Mouse (Mus musculus): ENCODE results near the gene Gm10642.
A peak's percentile ranks its signal among the peaks of the same experiment; 100 is the strongest.

Gm10642 gene

DNA sequence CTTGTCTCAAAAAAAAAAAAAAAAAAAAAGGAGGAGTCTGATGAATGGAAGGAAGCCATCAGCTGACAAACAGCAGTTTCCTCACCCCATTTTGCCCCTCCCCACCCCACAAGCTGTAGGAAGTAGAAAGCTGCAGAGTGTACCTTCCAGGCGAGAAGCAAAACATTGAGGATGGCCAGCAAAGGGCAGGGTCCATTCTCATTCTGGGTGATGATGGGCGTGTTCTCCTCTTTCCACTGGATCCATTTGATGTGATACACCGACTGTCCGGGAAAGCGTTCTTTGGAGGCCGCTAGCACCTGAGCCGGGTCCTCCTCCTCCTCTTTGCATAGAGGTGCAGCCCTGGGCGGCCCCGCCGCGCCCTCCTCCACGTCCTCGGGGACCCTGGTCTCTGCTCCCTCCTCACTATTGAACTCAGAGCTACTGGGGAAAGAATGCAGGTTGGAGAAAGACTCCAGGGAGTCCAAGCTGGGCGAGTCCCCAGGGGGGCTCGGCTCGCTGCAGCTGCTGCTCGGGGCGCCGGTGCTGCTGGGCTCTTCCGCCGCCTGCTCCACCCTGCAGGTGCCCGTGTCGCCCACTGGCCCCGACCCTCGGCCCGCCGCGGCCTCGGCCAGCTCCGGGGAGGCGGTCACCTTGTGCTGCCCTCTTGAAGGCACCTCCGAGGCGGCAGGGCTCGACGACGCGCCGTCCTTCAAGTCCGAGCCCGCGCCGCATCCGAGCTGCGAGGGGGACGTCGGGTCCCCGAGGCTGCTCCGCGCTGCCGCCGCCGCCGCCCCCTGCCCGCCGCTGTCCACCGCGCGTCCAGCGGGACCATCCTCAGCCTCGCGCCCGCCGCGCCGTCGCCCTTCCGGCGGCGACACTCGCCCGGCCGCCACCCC lies at the start of gene Gm10642:
TSS of gene Gm10642 (plus strand) at position 122 of the 878 bp plus-strand sequence.
- DNase-seq (ENCODE audit: low spot score), result peak; percentile 52

DNA sequence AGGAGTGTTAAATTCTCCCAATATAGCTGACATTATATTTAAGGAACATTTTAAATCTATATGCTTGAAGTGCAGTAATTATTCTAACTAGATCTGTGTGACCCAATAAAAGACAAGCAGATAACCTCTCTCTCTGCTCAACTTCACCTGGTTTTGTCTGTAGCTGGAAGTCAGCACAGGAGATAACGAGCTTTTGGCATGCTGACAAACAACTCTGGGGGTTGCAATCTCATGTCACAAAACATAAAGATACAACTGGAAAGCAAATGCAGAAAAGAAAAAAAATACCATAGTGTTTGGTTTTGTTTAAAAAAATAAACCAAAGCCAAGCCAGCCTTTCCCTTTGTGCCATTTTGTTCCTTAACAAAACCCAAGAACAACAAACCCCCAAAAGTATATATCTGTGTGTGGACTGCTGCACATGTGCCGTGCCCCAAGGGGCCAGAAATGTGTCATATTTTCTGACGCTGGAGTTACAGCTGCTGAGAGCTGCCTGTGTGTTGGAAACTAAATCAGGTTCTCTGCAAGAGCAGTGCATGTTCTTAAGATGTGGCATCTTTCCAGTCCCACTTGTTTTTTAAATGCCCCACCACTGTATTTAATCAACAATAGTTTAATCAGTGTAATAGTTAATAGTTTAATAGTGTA lies 44.9 kb upstream of the Gm10642 start:
- no peak for DNase-seq (ENCODE audit: low spot score)

DNA sequence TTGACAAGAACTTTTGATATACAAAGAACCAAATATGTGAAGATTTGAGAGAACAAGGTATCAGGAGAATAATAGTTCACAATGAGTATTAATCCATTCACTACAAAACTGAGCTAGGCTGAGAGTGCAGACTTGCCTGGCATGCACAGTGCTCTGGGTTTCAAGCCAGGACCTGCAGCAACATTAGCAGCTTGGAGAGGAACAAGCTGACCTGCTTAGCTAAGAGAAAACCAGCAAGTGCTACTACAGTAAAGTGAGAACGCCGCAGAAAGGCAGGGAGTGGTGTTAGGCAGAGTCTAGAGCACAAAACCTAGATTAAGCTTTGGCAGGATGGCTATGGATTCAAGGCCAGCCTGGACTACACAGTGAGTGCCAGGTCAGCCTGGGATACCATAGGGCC lies 26.3 kb upstream of the Gm10642 start:
- no peak for DNase-seq (ENCODE audit: low spot score)

DNA sequence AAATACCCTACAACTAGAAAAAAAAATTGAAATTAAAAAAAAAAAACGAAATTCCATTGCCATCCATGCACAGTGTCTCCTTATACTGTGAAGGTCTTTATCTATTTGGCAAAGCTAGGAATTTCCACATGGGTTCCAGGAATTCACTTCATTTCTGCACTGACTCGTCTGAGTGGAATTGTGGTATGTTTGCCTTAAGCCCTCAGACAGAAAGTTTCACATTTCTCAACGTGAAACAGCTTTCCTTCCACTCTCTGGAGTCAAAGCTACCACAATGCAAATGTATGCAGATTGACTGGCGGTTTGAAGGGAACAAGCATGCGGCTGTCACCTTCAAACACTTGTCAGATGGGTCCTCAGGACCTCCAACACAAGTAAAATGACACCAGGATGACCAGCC lies 24.4 kb upstream of the Gm10642 start:
- DNase-seq (ENCODE audit: low spot score), result no peak

DNA sequence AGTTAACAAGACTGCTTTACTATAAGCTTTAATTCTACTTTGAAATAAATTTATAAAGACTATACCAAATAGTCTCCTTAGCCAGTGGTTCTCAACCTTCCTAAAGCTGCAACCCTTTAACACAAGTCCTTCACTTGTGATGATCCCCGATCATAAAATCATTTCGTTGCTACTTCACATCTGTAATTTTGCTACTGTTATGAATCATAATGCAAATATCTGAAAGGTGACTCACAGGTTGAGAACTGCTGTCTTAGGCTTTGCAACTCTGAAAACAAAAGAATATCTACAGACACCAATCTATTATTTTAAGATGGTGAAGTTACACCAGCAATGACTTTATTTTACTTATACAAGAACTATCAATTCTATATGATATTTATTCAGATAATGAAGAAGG lies 19.3 kb upstream of the Gm10642 start:
- DNase-seq (ENCODE audit: low spot score), result no peak

DNA sequence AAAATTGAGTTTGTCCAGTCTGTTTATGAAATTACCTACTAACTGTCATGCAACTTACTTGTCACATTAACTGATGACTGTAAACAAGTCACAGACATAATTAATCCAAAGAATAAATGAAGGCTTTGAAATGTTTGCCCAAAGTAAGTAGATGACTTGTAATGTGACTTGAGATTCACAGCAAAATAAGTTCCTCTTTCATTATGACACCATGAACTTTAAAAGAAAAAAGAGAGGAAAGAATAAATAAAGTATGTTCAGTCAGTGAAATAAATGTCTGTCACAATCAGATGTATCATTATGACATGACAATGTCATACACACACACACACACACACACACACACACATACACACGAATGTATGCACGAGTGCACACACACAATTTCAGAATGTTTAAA lies 5.8 kb upstream of the Gm10642 start:
- DNase-seq (ENCODE audit: low spot score), result no peak

DNA sequence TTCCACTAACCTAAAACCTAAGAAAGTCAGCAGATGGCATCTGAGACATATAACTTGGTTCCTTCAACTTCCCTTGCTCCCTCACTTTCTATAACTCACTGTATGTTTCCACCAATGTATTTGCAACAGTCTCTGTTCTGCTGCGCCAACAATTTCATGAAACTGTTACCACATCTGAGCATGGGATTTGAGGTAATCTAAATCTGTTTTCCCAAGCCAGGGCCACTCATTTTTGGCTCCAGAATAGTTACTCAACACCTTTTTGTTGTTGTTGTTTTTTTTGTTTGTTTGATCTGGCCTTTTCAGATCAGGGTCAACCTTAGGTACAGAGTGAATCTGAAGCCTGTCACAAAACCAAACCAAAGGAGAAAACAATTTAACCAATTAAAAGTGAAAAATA lies 5.1 kb upstream of the Gm10642 start:
- DNase-seq (ENCODE audit: low spot score), result no peak

DNA sequence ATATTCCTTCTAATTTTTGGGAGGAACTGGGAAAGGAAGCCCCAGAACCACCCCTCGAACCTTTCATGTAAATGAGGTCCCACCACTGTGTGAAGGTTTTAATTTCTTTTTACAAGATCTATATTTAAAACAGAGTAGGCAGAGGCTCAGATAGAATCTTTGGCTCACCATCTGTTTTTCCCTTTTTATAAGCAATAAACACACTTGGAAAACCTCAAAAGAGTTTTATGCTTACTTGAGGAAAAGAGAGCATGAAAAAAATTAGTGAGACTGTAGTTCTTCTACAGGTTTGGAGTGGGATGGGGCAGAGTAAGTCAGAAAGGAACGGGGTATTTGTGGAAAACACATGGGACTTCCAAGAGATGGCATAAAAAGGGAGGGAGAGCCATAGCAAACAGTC lies 3.8 kb upstream of the Gm10642 start:
- no peak for DNase-seq (ENCODE audit: low spot score)

DNA sequence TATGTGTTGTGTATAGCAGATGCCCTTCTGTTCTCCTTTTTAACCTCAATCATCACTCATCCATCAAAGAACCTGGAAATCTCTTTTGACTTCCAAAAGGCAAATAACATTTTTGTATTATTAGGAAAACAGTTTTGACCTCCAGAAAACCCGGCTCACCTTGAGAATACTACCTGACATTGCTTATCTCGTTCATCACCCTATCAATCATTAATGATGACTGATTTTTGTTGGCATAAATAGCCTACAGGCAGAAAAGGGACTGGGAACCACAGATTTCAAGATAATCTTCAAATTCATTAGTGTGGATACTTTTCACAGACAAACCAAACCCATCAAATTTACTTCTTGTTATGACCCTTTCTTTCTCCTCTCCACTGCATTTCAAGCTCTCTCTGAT lies 2.2 kb upstream of the Gm10642 start:
- no peak for DNase-seq (ENCODE audit: low spot score)

DNA sequence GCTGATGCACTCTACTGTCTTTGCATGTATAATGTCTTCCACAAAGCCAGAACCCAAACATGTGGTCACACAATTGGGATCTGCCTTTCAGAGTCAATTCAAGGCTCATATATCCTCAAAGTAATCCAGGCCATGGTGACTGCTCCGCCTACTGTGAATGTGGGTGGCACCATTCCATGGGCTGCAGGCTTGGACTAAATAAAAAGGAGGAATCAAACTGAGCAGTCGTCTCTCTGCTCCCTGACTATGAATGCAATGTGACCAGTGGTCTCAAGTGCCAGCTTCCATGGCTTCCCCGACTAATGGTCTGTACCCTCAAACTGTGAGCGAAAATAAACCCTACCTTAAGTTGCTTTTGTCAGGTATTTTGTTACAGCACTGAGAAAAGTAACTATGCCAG lies 1.6 kb upstream of the Gm10642 start:
- no peak for DNase-seq (ENCODE audit: low spot score)

DNA sequence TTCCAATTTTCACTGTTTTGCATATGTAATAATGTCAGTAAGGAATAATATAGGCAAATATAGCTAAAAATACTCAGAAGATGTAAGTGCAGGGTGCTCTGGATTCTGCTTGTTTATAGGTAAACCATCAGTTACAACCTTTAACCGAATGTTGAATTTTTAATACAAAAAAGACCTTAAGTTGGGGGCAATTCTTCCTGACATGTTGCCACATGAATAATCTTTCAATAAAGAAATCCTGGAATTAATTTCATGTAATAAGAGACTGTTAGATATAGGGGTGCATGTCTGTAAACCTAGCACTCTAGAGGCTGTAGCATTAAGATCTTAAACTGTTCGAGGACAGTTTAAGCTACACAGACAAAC lies 304 bp upstream of the Gm10642 start:
- DNase-seq (ENCODE audit: low spot score), result no peak

DNA sequence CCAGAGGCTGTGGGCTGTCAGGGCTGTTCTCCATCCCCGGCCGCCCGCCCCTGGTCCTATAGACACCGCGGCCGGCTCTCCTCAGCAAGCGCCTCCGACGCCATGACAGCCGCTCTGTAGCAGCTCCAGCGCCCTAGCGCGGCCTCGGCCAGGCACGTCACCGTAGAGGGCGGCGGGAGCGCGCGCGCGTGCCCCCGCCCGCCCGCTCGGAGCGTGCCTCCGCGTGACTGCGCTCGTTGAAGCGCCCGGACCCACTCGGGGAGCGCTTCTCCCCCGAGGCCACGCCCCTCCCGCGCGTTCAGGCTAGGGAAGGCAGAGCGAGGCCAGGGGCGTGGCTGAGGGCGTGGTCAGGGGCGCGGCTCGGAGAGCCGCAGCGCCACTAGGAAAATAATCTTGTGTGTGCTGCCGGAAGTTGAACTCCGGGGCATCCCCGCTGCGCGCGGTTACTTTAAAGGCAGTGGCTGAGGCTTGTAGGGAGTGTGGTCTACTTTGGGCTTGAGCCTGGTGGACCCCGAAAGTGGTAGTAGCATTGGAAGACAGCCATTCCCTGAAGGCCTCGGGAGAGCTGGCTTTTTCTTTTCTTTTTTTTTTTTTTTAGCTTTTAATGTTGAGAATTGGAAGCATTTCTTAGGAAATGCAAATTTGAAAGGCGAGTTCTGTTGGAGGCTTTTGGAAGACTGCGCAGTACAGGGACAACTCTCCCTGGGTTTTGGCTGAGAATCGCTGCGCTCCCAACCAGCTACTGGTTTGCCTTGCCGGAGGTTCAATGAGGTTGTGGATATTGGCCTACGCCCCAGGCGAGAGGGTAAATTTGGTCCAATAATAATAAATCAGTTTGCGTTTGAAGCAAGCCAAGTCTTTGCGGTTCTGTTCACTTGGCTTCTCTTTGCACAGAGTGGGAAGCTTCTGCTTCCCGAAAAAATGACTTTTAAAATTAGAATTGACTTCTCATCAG lies 1.2 kb downstream of the Gm10642 start, which contains the start of gene Mindy2:
TSS of gene Mindy2 (minus strand) at position 162 of the 955 bp plus-strand sequence.
- peak; percentile 98 for DNase-seq (ENCODE audit: low spot score)

DNA sequence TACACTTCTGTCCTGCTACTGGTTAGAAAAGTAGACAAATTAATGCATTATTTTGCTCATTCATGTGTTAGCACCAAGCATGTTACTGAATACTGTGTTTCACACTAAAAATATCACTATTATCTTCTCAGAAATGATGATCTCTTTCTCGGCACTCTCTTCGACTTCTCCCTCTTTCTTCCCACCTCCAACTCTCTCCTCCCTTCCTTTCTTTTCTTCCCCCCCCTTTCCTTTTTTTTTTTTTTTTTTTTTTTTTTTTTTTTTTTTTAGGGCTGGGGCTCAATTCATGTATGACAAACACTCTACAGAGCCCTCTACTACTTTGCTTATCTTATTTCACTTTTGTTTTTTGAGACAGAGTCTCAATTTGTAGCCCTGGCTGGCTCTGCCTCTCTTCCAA lies 2.2 kb downstream of the Gm10642 start:
- no peak for DNase-seq (ENCODE audit: low spot score)

DNA sequence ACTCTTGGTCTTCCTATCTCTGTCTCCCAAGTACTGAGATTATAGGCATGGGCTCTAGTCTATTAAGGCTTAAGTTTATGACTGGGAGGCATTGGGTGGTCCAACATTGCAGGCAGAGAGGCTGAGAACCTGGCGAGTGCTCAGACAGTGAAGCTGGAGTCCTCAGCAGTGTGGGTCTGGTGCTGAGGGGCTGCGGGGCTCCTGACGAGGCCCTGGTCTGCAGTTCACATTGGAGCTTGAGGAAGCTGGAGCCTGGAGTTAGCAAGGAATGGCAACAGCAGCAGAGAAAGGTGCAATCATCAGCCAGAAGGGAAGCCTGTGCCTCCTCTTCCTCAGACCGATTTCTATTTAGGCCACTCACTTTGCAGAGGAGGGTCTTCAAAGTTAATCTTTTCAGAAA lies 8.8 kb downstream of the Gm10642 start:
- DNase-seq (ENCODE audit: low spot score), result no peak

DNA sequence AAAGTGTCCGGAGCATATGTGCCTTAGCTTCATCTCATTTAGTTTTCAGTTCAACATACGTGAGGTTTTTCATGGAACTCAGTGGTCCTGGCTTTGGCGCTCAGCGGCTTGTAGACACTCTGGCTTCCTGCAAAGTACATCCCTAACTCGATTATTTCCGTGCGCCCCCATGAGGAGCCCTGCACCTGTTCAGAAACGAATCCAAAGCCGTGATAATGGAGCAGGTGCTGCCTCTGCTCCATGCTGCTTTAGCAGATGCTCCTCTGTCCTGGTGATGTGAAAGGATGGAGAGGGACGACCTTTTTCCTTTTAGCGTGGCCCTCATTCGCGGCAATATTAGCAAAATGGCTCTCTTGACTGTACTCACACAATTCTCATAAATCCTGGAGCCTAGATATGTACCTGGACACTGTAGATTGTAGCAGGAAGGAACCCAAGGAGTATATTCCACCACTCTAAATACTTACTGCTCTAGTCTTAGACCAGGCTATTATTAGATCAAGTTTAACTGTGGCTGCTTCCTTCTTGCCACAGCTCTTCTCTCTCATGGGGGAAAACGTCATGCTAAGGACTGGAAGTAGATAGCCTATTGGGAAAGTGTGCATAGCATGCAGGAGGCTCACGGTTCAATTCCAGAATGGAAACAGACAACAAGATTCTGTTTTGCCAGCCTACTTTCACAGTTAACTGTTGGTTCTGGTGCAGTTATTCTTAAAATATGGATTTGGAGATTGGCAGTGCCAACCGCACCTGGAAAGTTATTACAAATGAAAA lies 9.5 kb downstream of the Gm10642 start:
- no peak for DNase-seq (ENCODE audit: low spot score)

DNA sequence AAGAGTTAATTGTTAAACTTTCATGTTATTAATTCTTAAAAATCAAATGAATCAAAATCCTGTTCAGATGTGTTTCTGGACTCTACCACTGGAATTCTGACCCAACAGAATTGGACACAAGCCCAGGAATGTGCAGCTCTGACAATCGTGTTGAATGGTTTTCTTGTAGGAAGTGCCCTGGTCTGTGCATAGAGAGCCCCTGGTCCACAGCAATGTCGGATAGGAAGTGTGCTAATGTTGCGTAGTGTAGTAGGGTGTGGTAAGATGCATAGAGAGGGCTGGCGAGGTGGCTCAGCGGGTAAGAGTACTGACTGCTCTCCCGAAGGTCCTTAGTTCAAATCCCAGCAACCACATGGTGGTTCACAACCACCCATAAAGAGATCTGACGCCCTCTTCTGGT lies 10.8 kb downstream of the Gm10642 start:
- no peak for DNase-seq (ENCODE audit: low spot score)

DNA sequence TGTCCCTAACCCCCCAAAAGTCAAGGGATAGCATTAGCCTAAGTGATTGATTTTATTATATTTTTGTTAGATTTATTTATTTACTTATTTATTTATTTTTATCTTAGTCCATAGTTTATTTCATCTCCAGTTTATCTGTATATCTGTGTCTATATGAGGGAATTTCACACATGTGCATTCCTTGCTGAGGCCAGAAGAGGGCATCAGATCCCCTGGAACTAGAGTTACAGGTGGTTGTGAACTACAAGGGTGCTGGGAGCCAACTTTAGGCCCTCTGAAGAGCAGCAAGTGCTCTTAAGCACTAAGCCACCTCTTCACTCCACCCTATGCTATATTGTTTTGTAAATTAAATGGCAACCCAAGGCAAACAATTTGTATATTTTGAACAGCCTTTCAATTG lies 12.0 kb downstream of the Gm10642 start:
- no peak for DNase-seq (ENCODE audit: low spot score)

DNA sequence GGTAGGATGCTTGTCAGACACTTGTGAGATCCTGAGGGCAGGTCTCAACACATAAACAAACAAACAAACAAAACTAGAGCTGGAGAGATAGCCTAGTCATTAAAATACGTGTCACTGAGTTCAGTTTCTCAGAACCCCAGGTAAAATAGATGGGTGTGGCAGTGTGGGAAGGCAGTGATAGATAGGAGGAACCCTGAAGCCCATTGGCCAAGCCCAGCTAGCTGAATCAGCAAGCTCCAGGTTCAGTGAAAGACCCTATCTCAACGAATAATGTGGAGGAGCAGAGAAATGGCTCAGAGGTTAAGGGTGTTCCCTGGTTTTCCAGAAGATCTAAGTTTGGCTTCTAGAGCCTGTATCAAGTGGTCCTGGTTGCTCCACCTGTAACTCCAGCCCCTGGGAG lies 13.1 kb downstream of the Gm10642 start:
- DNase-seq (ENCODE audit: low spot score), result no peak

DNA sequence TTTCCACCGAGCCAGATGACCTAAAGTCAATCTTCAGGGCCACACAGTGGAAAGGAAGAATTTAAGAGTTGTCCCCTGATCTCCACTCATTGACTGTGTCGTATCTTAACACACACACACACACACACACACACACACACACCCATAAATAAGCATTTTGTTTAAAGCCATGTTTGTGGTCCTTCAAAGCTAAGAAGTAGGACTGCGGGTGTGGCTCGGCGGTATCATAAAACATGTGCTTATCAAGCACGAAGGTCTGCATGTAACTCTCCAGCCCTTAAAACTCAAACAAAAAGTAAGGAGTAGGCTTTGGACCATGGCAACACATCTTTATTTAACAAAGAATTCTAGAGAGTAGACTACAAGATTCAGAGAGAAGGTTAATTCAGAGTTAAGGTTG lies 14.3 kb downstream of the Gm10642 start:
- no peak for DNase-seq (ENCODE audit: low spot score)

DNA sequence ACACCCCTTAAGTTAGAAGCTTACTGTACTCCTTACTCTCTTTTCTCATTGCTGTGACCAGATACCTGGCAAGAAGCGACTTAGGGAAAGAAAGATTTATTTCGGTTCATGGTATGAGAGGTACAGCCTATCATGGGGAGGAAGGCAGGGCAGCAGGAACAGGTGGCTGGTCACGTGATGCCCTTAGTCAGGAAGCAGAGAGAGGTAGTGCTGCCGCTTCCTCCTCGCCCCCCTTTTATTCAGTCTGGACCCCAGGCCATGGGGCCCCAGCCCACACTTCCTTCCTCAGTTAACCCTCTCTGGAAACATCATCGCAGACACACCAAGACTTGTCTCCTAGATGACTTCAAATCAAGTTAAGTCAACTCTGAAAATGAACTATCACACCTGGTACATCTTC lies 15.2 kb downstream of the Gm10642 start:
- DNase-seq (ENCODE audit: low spot score), result no peak

DNA sequence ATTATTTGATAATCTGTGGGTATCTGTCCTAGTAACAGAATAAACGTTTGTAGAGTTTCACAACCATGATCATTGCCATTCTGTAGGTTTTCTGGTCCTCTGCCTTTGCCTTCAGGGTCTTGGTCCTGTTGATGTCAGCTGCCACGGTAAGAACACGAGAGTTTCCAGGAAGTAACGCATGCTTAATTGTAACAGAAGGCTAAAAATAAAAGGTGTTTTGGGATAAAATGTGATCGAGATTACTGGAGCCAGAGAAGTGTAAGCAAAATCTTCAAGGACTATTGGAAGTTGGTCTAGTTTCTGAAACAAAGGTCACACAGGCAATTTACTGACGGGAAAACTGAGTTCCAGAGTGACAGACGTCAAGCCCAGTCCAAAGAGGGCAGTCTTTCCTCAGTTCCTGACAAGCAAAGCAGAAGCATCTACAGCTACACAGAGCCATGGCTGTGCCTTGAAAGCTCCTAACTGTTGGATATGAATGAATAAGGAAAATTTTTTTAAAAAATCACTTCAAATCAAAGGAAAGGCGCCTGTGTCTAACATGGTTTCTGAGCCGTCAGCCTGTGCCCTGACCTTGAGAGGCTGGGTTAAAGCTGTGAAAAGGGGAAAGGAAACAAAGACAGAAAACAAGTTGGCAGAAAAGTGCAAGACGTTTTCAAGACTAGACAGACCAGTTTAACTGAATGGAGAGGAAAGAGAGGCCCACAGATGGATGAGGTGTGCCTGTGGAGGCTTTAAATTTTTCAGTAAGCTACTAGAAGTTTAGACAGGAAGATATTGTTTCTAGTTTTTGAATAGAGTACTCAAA lies 15.9 kb downstream of the Gm10642 start:
- DNase-seq (ENCODE audit: low spot score), result peak; percentile 17
